Mouse (Mus musculus) embryo, embryonic 10.5 days (tissue): ENCODE results near the gene Adamtsl4.
"Not testable (repeated sequence)": the region's sequence is repeated elsewhere in the genome, so short reads cannot be mapped to it uniquely, and the experiment has no call there.

Experiments used
- DNase-seq: peaks from one replicate; pipeline ENCODE4 v3.0.0-alpha.2; 2015; ENCODE audit warnings: low spot score

Gene Adamtsl4

DNA sequence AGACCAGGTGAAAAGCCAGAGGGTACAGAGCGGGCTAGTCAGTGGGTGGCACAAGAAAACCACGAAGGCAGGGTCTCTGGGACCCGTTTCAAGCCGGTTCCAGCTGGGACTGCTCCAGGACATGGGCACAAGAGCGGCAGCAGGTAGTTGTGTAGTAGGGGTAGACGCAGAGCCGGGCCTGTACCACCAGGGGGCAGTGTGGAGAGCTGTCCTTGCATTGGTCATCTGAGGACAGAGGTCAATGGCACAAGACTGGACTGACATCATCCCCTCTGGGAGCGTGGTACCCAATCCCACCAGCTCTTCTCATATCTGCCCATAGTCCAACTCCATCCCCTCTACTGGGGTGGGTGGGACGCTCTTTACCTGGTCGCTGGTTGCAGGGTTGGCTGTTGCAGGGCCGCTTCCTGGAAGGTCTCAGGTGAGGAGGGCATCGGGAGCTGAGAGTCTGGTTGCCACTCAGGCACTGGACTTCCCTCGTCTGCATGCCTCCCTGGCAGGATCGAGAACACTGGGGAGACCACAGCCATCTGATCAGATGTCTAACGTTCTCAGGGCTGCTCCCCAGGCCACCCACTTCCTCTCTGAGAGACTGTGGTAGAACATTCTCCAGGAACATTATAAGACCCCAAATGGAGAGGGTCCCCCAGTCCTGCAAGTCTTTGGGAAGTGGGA lies 10.8 kb downstream of the Adamtsl4 start:
- DNase-seq: peak; percentile 85

DNA sequence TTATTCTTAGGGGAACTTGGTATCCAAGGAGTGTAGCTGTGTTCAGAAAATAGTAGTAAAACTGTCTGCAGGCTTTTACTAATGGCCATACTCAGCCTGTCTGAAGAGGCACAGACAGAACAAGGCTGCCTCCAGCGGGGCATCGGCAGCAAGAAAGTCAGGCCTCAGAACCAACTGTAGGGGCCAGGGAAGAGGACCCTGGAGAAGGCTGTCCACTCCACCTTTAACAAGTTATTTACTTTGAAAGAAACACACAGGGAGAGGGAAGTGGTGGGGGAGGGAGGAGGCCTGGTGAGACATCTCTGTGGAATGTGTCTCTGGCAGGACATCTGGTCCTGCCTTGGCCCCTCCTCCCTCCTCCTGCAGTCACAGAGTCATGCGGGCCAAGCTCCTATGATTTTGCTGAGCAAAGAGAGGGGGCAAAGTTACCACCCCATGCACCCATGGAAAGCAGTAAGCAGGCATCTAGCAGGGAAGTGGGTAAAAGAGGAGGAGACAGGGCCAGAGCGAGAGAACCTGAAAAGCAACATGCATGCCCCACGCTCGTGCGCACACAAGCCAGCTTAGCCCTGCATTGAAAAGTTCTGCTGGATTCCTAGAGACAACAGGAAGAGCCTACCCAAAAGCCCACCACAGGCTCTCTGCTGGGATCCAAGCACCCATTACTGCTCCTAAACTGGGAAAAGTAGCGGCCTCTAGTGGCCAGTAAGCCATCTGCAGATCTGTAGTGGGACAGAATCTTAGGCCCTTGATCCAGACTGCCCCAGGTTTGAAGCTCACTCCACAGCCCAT lies 12.2 kb downstream of the Adamtsl4 start:
- DNase-seq: peak; percentile 89

DNA sequence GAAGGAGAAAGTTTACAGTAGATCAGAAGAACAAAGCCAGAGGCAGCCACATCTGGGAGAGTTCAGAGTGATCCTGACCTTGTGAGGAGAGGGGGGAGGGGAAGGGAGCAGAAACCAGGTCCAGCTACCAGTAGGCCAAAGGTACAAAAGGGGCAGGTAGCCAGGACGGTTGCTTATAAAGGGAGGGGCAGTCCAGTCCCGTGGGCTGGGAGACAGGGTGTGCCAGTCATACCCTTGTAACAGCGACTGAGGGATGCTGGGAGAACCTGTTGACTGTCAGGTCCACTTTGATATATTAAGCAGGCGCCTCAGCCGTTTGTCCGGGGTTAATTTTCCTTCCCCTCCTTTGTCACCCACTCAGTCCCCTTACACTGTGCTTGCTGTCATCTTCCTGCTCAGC lies 12.9 kb downstream of the Adamtsl4 start:
- DNase-seq: no peak

DNA sequence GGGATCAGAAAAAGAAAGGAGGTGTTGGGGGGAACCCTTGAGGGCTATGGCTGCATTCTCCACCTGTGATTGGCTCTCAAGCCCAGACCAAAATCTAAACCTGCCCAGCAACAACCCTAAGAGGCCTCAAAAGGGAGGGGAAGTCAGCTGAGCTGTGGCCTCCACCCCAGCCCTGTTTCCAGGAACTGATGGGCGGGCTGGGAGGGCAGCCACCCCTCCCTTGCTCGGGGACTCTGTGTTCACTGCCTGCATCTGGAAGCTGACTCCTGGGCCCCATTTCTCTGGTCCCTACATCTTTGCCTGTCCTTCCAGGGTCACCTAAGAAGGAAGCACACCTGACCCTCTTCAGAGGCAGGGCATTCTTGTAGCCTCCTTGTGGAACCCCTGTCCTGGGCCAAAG lies 13.5 kb downstream of the Adamtsl4 start:
- DNase-seq: peak; percentile 60

DNA sequence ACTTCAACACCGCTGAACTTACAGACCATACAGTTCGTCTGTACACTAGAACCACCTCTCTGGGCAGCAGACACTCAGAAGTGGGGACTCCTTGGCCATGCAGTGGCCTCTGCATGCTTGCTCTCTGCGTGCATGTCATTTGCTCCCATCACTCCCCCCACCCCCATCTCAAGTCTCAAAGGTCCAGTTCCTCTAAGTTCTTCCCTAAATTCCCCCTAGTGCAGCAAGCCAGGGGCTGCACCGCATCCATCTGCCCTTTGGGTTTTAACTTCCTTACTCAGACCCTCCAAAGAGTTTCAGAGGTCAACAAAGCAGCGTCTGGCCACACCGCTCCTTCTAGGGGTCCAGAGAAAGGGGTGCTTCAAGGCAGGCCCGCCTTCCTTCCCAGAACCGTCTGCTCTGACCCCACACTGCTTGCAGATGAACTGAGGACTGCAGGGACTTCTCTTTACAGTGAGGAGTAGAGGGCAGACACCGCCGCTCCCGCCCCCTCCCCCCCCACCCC lies 14.0 kb downstream of the Adamtsl4 start:
- no peak for DNase-seq

DNA sequence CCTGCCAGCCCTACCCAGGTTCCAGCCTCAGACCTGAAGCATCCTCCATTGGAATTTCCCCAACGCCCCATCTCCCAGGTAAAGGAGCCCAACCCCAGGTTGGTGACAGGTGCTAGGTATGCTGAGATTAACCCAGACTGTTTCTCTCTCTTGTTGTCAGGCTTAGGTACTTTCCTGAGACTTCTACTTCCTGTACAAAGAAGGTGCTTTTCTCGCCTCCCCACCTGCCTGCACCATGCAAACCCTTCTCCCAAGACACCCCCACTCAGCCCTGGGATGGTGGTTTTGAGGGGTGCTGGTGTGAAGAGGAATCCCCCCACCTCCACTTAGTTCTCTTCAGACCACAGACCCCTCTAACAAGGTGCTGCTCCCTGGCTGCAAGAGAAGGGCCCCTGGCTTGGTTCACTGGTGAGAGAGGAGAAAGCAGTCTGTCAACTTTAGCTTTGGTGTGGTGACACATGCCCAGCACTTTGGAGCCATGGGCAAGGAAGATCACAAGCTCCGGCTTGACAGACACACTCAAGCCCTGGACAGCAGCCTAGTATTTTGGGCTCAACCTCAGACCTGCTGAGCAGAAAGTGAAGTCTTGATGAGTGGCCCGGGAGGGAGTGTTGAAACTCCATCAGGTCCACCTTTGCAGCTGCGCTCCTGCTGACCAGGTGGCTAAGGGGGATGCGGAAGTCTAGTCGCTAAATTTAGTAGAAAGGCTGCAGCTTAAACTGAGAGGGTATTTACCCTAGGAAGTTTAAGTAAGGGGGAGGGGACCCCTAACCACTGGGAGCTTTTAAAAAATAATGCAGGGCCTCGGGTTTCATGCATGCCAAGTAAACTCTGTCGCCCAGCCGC lies 14.6 kb downstream of the Adamtsl4 start:
- no peak for DNase-seq

DNA sequence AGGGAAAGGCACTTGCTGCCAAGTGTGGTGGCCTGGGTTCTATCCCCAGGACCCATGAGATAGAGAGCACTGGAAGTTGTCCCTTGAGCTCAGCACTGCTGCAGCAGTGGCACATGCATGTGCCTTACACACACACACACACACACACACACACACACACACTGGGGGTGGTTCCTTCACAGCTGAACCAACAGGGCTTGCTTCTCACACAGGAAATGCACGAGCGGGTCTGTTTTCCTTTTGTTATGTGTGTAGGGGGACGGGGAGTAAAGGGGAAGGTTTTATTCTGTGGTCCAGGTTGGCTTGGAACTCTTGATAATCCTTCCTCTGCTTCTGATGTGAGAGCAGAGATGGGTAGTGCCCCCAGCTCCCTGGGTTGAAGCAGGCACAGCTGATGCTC lies 15.3 kb downstream of the Adamtsl4 start:
- no peak for DNase-seq

DNA sequence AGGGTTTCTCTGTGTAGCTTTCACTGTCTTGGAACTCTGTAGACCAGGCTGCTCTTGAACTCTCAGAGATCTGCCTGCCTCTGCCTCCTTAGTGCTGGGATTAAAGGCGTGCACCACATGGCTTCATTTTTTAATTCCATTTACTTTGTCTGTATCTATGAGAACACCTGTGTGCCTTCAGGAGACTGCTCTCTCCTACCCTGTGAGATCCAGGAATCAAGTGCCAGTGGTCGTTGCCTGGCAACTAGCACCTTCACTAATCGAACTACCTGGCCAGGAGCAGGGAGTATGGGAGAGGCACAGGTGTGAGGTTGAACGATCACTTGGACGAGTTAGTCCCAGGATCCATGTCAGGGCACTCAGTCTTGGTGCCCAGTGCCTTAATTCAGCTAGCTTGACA lies 16.5 kb downstream of the Adamtsl4 start:
- no peak for DNase-seq

DNA sequence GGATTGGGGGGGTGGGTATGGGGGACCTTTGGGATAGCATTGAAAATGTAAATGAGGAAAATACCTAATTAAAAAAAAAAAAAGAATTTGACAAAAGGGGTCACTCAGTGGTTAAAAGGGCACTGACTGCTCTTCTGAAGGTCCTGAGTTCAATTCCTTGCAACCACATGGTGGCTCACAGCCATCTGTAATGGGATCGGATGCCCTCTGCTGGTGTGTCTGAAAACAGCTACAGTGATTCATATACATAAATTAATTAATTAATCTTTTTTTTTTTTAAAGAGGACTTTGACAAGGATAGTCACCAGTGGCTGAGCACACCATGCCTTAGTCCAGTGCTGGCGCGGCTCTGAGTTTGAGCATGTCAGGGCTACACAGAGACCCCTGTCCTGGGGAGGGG lies 17.3 kb downstream of the Adamtsl4 start:
- not testable (repeated sequence) for DNase-seq

DNA sequence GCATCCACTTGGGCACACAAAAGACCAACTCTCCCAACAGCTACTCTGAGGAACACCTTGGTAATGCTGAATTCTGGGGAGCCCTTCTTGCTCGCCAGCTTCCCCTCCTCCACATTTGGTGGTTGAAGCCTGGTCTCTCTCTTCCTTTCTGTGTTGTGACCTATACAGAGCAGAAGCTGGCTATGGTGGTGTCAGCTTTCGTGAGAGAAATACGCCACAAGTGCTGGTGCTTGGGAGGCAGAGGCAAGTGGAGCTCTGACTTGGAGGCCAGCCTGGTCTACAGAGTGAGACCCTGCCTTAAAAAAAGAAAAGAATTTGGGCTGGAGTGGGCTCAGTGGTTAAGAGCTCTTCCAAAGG lies 18.4 kb downstream of the Adamtsl4 start:
- no peak for DNase-seq

DNA sequence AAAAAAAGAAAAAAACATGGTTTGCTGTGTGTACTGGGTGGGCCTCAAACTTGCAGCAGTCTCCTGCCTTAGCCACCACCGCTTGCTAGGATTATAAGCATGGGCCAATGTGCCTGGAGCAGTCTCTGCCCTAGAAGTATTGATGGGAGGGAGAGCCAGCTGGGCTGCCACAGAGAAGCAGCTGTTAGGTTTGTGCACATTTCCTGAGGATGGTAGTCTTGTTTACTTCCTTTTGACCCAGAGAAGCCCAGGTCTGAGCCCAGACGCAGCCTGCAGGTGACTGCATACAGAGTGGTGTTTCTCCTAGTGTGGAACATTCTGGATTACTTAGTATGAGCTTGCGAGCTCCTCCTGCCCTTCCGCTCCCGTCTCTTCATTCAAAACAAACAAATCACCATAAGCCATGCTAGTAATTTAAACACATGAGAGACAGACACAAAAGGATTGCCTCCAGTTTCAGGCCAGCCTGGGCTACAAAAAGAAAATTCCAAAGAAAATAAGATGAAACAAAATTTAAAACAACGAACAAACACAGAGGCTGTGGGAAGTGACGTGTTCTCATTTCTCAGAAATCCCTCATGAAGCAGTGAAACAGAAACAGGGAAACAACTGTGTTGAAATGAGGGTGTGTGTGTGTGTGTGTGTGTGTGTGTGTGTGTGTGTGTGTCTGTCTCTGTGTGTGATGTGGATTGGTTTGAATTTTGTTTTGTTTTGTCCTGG lies 19.0 kb downstream of the Adamtsl4 start:
- DNase-seq: no peak

DNA sequence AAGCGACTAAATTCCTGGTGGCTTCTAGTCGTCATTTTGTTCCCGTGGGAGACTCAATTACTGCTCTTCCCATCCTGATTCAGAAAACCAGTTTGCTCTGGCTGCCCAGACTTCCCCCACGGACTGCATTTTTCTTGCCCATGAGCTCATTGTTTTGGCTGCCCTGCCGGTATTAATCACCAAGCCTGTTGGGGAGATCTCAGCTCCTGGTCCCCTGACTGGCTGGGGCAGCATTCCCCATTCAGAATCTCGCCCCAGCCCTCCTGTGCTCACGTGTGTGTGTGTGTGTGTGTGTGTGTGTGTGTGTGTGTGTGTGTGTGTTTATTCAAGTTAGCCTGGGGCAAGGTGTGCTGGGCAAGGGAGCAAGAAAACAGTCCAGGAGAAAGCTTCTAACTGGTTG lies 19.7 kb downstream of the Adamtsl4 start:
- DNase-seq: peak; percentile 57

DNA sequence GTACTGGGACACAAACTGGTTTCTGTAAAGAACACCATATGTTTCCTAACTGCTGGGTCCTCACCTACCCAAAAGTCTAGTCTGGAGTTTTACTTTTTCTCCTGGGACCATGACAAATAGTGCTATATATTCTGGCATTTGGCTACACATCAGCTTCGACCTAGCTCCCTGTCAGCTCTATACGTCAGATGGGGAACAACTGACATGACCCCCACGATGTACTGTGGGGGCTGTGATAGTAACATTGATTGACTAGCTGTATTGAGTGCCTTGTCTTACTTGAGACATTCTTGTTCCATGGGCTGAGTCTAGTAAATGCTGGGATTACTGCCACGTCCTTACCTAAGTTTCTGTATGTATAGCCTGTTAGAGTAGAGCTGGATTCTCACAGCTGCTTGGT lies 20.2 kb downstream of the Adamtsl4 start:
- DNase-seq: no peak

DNA sequence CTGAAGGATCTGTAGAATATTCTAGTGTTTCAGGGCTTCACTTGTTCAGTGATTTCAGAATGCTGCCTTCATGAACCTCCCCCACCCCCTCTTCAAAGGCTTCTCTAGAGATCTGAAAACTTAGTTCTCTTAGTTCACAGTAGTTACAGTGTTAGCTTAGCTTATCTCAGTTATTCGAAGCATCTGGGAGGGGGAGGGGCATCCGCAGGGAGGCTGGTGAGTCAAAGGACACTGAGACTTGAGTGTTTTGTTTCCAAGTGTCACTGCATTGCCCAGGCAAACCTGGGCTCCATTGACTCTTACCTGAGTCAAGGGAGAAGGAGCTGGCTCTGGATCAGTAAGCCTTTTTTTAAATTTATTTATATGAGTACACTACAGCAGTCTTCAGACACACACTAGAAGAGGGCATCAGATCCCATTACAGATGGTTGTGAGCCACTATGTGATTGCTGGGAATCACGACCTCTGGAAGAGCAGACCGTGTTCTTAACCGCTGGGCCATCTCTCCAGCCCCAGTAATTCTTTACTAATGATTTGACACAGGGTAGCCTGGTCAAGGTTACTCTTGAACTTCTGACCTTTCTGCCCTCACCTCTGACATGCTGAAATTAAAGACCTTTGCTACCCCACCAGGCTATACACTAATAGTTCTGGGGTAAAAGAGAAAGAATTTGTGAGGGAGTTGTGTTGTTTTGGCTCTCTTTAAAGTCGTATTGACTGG lies 21.4 kb downstream of the Adamtsl4 start:
- peak; percentile 70 for DNase-seq

DNA sequence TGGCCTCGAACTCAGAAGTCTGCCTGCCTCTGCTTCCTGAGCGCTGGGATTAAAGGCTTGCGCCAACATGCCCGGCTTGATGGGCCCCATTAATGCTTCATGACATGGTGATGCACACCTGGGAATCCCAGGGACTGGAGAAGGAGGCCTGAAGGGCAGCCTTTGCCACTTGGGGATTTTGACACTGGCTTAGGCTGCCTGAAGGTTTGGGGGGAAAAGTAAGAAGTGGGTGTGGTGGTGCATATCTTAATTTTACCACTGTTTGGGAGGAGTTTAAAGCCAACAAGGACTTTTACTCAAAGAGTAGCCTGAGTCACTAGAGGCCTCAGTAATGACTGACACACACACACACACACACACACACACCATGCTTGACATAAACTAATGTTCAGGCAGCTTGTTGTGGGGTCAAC lies 22.8 kb downstream of the Adamtsl4 start:
- no peak for DNase-seq

DNA sequence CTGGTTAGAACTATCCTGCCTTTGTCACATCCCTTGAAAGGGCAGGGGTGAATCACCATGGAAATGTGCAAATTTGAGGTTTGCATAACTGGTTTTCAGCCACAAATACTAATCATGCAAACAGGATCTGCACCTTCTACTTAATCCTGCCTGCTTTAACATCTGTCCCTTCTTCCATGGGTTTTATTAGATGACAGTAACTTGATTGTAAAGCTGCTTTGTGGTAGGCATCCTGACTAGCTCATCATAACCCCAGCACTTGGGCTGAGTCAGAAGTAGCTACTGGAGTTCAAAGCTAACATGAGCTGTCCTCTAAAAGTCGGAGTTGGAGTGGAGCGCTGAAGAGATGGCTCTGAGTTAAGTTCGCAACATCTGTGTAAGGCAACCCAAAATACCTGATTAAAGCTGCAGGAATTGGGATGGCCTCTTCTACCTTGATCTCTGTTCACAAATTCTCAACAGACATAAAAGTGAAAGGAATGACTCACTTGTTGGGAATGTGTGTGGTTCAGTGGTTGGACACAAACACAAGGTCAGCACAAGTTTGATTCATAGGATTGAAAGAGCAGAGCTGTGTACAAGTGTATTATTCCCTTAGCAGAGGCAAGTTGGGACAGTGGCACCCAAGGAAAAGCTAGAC lies 23.6 kb downstream of the Adamtsl4 start:
- DNase-seq: no peak

DNA sequence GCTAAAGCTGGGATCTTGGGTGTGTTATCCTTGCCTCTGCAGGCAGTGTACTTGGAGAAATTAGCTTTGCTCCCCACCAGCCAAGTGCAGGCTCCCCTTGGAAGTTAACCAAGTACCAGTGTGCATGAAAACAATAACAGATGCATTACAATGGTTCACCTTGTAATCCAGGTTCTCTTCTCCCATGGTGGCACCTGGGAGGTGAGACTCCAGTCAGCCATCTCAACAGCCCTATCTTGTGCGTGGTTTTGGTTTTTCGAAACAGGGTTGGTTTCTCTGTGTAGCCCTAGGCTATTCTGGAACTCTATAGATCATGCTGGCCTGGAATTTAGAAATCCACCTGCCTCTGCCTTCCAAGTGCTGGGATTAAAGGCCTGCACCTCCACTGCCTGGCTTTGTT lies 24.2 kb downstream of the Adamtsl4 start:
- DNase-seq: no peak

DNA sequence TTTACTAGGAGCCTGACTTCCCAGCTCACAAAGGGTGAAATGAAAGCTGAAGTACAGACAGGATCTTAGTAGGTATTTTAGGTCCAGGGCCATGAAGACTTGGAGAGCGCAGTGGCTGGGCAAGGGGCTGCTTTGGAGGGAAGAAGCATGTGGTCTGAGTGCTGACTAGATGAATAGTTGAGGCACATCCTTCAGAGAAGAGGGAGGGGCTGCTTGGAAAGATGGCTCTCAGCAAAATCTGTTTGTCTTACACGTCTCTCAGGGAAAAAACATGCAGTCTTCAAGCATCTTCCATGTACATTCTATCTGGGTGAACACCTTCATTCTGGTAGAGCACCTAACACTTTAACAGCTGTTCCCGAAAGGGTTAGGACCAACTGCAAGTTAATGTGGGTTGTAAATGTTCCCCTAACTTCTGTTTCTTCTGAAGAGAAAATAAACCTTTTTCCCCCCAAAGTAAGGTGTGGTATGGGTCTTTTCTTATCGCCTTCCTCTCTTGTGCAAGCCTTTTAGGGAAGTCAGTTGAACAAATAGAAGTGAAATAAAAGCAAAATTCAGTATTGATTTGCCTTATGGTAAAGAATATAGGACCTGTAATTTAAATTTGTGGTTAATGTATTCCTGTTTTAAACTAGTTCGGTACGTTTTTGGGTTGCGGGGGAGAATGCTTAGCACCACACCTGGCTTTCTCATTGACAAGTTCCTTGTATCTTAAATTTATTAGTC lies 24.8 kb downstream of the Adamtsl4 start:
- no peak for DNase-seq

DNA sequence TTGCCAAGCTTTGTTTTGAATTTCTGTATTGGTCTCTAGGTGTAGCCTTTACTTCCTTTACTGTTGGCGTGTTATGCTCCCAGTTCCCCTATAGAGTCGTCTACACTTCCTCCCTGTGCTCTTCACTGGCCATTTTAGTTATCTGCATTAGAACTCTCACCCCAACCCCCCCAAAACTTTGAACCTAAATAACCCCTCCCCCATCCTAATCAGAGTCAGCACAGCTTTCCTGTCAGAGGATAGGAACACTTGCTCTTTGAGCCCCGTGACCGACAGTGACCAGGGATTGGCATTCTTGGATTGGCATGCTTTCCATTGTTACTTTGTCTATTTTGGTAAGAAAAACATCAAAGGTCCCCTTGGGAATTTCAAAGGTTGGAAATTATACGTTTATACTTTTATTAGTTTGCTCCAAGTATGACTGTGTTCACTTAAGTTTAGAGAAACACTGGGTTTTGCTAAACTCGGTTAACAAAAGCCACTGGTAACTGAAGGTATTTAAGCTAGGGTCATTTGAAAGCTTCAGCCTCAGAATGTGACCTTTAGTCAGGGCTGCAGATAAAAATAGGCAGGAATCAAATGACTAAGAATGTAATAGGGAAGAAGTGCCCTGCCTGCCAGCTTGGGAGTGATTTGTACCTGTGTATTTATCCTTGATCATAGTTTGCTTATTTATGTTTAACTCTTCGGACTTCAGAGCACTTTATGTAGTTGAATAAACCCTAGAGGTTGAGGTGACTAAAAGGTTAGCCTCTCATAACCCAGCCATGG lies 25.6 kb downstream of the Adamtsl4 start:
- DNase-seq: no peak
